Mouse (Mus musculus): Measurements from ENCODE around the gene Mxd3. TPM values are rescaled to one million over a fixed set of nuclear protein-coding genes. Genes with fewer than 3 reads are reported as not detected.

The Mxd3 gene
- 1.3 to 2.0 TPM (median 1.4 TPM) in 3 replicates for total RNA-seq (2017)

GRCm38 (mm10) chr13:55329683-55330566 lies at the start of gene Mxd3:
Gene Mxd3, minus strand, starts transcription at chr13:55329823.
- ATAC-seq (replicated peaks; ENCODE audit: insufficient number of reproducible peaks, low FRiP score, low TSS enrichment, poor library complexity, severe bottlenecking) = peak; percentile 33; the same call in 1 of the 2 replicates

DNA sequence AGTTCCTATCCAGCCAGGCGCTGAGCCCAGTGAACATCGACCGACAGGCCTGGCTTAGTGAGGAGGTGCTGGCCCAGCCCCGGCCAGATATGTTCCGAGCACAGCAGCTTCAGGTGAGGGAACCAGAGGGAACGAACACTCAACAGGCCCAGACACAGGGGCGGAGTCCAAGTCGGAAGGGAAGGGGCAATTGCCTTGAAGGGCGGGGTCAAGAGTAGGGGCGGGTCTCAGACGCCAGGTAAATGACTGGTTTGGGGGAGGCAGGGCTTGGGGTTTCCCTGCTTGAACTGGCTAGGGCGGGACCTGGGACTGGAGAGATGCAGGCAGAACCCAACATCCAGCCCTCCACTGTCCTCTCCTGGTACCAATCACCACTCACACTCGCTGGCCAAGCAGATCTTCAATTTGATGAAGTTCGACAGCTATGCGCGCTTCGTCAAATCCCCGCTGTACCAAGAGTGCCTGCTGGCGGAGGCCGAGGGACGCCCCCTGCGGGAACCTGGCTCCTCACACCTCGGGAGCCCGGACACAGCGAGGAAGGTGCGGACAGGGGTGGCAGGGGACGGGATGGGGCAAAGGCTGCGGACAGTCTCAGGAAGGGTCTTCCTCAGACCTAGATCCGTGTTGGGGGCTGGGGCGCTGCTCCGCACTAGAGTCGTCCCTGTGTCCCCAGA lies 49.4 kb upstream of the Mxd3 start:
- no peak for ATAC-seq (replicated peaks; ENCODE audit: insufficient number of reproducible peaks, low FRiP score, low TSS enrichment, poor library complexity, severe bottlenecking)

- ATAC-seq (replicated peaks; ENCODE audit: insufficient number of reproducible peaks, low FRiP score, low TSS enrichment, poor library complexity, severe bottlenecking) = no peak
Measured at GRCm38 (mm10) chr13:55375877-55376276, 46.3 kb upstream of the Mxd3 start.

GRCm38 (mm10) chr13:55374206-55374924 lies 44.7 kb upstream of the Mxd3 start:
- ATAC-seq (replicated peaks; ENCODE audit: insufficient number of reproducible peaks, low FRiP score, low TSS enrichment, poor library complexity, severe bottlenecking) = no peak

- no peak for ATAC-seq (replicated peaks; ENCODE audit: insufficient number of reproducible peaks, low FRiP score, low TSS enrichment, poor library complexity, severe bottlenecking)
Measured at GRCm38 (mm10) chr13:55371740-55372139, 42.1 kb upstream of the Mxd3 start.

DNA sequence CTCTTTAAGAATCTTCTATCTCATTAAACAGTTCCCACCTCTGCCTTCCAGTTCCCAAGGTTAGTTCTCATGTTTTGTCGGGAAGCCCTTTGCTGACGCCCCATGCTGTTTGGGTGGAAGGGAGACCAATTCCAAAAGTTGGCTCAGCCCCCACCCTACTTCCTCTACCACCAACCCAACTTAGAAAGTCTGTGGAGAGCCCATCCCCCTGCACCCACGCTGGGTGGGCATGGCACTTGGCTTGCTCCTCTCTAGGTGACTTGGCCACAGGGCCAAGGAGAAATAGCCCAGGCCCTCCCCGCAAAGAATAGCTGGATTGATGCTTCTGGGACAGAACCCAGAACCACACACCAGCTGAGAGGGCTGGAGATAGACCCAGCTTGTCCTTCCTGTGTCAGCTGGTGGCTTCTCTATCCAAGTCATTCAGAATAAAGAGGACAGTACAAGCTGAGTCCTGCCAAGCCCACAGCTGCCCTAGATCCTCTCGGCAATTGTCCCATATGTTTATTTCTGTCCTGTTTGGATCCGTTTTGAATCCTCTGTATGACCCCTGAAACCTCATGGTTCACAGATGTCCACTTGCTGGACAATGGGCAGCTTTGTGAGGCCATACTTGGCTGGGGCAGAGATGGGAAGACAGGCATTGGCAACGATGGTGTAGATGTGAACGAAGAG lies 41.5 kb upstream of the Mxd3 start:
- ATAC-seq (replicated peaks; ENCODE audit: insufficient number of reproducible peaks, low FRiP score, low TSS enrichment, poor library complexity, severe bottlenecking) = no peak

DNA sequence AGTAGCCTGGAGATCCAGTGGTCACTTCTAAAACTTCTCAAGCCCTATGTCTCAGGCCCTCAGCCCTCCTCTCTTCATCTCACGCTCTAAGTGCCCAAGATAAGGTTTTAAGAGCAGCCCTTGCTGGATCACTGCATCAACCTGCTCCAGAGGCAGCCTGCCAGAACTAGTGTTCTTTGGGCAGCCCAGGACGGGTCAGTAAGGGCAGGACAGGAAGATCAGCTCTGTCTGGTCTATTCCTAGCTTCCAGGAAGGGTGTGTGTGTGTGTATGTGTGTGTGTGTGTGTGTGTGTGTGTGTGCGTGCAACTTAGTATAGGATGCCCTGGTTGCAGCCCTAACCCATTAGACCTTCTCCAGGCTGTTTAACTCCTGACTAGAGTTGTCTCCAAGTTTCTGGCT lies 40.6 kb upstream of the Mxd3 start:
- no peak for ATAC-seq (replicated peaks; ENCODE audit: insufficient number of reproducible peaks, low FRiP score, low TSS enrichment, poor library complexity, severe bottlenecking)

DNA sequence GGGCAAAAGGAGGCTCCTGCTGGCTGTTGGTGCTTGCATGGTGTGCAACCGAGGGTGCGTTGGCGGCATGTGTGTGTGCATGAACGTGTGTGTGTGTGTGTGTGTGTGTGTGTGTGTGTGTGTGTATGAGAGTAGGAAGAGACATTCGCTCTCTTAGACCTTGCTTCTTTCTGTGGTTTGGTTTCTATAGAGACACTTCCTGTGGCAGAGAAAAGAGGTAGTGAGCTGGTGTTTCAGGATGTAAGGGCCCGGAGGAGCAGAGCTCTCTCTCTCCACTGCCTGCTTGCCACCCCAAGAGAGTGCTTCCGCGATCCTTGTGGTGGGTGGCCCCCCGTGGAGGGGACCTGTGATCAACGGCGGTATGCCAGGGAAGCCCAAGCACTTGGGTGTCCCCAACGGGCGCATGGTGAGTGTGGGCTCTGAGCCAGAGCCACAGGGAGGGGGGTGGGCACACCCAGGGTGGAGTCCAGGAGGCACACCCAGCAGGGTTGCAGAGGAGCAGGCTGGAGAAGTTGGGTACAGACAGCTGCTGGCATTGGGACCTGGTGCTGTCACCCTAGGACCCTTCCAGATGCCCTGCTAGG lies 40.0 kb upstream of the Mxd3 start, which contains the start of gene Rgs14:
Gene Rgs14, plus strand, starts transcription at position 202 of the 584 bp plus-strand sequence.
- ATAC-seq (replicated peaks; ENCODE audit: insufficient number of reproducible peaks, low FRiP score, low TSS enrichment, poor library complexity, severe bottlenecking) = peak; percentile 87

GRCm38 (mm10) chr13:55368401-55368800 lies 38.8 kb upstream of the Mxd3 start:
- no peak for ATAC-seq (replicated peaks; ENCODE audit: insufficient number of reproducible peaks, low FRiP score, low TSS enrichment, poor library complexity, severe bottlenecking)

DNA sequence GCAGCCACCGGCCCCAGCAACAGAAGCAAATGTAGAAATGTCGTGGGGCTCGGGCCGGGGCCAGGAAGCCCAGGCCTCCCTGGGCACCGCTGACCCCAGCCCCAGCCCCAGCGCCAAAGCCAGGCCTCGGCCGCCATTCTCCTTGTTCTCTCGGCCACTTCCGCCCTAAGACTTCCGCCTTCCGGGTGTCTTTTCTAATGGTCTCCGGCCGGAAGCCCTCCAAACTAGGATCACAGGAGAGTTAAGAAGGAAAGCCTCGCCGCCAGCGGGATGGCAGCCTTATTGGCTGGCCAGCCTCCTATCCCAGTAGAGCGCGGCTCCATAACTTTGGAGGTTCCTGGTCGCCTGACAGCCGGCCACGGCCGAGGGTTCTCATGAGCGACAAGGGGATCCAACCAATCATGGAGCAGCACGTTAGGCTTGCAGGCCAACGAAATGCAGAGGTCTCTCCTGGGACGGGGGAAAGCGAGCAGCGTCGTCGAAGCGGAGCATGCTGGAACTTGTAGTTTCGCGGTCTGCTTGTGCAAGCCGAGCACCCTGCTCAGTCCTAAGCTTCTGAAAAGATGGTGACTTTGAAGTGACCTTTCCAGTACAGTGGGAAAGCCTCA lies 32.9 kb upstream of the Mxd3 start, which contains the start of gene Lman2:
Gene Lman2, minus strand, starts transcription at position 331 of the 608 bp plus-strand sequence.
- peak; percentile 97 for ATAC-seq (replicated peaks; ENCODE audit: insufficient number of reproducible peaks, low FRiP score, low TSS enrichment, poor library complexity, severe bottlenecking)

GRCm38 (mm10) chr13:55361974-55362452 lies 32.4 kb upstream of the Mxd3 start:
- peak; percentile 11; the same call in 1 of the 2 replicates for ATAC-seq (replicated peaks; ENCODE audit: insufficient number of reproducible peaks, low FRiP score, low TSS enrichment, poor library complexity, severe bottlenecking)

DNA sequence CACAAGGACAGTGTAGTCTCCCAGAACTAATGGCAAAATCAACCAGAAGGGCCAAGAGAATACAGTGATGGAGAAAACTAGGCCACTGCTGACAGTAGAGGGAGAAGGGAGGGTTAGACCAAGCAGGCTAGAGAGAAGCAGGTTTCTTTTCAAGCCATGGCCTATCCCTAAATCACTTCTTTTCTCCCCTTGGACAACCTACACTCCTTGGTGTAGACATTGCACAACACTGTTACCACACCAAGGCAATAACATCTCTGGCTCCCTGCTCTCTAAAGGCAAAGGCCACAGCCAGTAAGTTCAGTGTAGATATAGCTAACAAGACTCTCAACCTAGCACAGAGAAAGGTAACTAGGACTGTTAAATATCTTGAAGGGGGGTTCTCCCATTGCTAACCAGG lies 31.5 kb upstream of the Mxd3 start:
- ATAC-seq (replicated peaks; ENCODE audit: insufficient number of reproducible peaks, low FRiP score, low TSS enrichment, poor library complexity, severe bottlenecking) = no peak

DNA sequence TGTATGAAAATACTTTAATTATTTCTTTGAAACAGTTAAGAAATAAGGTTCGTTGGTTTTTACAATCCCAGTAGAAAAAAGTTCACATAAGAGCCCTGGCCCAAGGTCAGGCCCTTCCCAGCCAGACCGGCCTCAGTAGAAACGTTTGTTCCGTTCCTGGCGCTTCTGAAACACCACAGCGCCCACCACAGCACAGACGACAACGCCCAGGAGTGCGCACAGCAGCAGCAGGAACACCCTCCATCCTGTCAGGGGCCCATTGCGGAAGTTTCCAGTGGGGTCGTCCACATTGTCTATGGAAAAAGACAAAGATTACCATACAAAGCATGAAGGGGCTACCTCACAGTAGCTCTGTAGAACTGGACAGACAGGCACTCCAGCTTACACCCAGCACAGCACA lies 17.1 kb upstream of the Mxd3 start:
- no peak for ATAC-seq (replicated peaks; ENCODE audit: insufficient number of reproducible peaks, low FRiP score, low TSS enrichment, poor library complexity, severe bottlenecking)

DNA sequence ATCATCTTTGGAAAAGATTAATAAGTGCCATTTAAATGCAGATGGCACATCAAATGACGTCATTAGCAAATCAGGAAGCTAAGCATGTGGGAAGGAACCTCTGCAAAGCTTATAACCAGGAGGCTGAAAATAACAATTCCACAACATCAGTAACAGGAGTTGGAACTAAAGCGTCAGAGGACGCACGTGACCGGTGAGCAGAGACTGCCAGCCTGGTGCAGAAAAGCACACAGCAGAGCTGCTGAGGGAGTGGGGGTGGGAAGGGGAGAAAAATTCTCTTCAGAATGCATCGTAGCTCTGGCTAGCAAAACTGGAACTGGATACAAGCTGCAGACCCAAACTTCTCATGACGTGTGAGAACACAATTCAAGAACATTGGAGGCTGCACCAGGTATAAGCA lies 14.7 kb upstream of the Mxd3 start:
- no peak for ATAC-seq (replicated peaks; ENCODE audit: insufficient number of reproducible peaks, low FRiP score, low TSS enrichment, poor library complexity, severe bottlenecking)

DNA sequence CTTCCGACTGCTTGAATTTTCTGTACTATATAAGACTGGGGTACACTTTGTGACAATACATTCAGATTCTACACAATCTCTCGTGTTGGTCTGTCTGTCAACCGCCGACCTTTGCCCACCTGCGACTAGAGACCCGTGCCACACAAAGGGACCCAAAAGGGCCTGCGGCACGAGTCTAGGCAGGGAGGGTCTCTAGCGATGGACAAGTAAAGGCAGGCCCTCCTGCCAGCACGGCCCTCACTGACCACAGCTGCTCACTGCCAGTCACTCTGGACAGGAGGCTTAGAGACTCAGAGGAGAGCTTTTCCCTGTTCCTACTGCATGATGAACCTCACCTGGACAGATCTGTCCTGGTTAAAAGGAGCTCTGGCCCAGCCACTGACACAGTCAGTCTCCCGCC lies 12.8 kb upstream of the Mxd3 start:
- ATAC-seq (replicated peaks; ENCODE audit: insufficient number of reproducible peaks, low FRiP score, low TSS enrichment, poor library complexity, severe bottlenecking) = no peak

DNA sequence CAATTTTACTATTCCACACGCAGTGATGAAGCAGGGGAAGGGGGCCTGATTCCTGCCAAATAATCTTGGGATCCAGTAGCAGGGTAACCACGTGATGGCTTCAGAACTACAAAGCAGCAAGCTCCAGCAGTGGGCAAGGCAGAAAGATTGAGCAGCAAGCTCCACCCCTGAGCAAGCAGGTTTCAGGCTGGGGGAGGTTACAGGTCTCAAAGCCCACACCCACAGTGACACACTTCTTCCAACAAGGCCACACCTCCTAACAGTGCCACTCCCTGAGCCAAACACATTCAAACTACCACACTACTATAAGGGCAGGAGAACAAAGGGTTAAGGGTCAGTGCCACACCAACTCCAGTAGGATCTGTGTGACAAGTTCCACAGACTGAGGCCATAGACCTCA lies 9.6 kb upstream of the Mxd3 start:
- no peak for ATAC-seq (replicated peaks; ENCODE audit: insufficient number of reproducible peaks, low FRiP score, low TSS enrichment, poor library complexity, severe bottlenecking)

GRCm38 (mm10) chr13:55338131-55339054 lies 8.8 kb upstream of the Mxd3 start:
- no peak for ATAC-seq (replicated peaks; ENCODE audit: insufficient number of reproducible peaks, low FRiP score, low TSS enrichment, poor library complexity, severe bottlenecking)
